Mouse (Mus musculus) cerebellum, adult 11-12 months (tissue): ENCODE results near the gene Shroom3.

ENCODE experiments used
- DNase-seq: peaks from one replicate; pipeline ENCODE4 v3.0.0; 2022

Gene Shroom3

GRCm38 (mm10) chr5:92810922-92811533 is 127.8 kb downstream of the Shroom3 start:
- DNase-seq, result no peak

GRCm38 (mm10) chr5:92811761-92812160 is 128.5 kb downstream of the Shroom3 start:
- DNase-seq, result no peak

- DNase-seq, result peak; percentile 18
Observed at GRCm38 (mm10) chr5:92812936-92813335, 129.7 kb downstream of the Shroom3 start.

GRCm38 (mm10) chr5:92813562-92813961 is 130.3 kb downstream of the Shroom3 start:
- DNase-seq, result no peak

GRCm38 (mm10) chr5:92814621-92815020 is 131.4 kb downstream of the Shroom3 start:
- no peak for DNase-seq

- no peak for DNase-seq
Observed at GRCm38 (mm10) chr5:92817122-92817822, 134.0 kb downstream of the Shroom3 start.

- DNase-seq, result no peak
Observed at GRCm38 (mm10) chr5:92821370-92821769, 138.1 kb downstream of the Shroom3 start.

- no peak for DNase-seq
Observed at GRCm38 (mm10) chr5:92823495-92823894, 140.3 kb downstream of the Shroom3 start.

GRCm38 (mm10) chr5:92824304-92825009 is 141.2 kb downstream of the Shroom3 start:
- no peak for DNase-seq

- DNase-seq, result no peak
Observed at GRCm38 (mm10) chr5:92830391-92830790, 147.2 kb downstream of the Shroom3 start.

GRCm38 (mm10) chr5:92834513-92834912 is 151.3 kb downstream of the Shroom3 start:
- DNase-seq, result no peak

- DNase-seq, result no peak
Observed at GRCm38 (mm10) chr5:92837311-92837710, 154.1 kb downstream of the Shroom3 start.

- DNase-seq, result no peak
Observed at GRCm38 (mm10) chr5:92838351-92838784, 155.1 kb downstream of the Shroom3 start.

- DNase-seq, result no peak
Observed at GRCm38 (mm10) chr5:92839314-92839713, 156.1 kb downstream of the Shroom3 start.

GRCm38 (mm10) chr5:92841474-92841873 is 158.2 kb downstream of the Shroom3 start:
- no peak for DNase-seq

- no peak for DNase-seq
Observed at GRCm38 (mm10) chr5:92842417-92842816, 159.2 kb downstream of the Shroom3 start.

GRCm38 (mm10) chr5:92842881-92843280 is 159.6 kb downstream of the Shroom3 start:
- DNase-seq, result no peak

- no peak for DNase-seq
Observed at GRCm38 (mm10) chr5:92843850-92844785, 160.9 kb downstream of the Shroom3 start.

- no peak for DNase-seq
Observed at GRCm38 (mm10) chr5:92849743-92850142, 166.5 kb downstream of the Shroom3 start.

GRCm38 (mm10) chr5:92850925-92851324 is 167.7 kb downstream of the Shroom3 start:
- DNase-seq, result no peak

- no peak for DNase-seq
Observed at GRCm38 (mm10) chr5:92854983-92855382, 171.7 kb downstream of the Shroom3 start.

- DNase-seq, result peak; percentile 31
Observed at GRCm38 (mm10) chr5:92856346-92856745, 173.1 kb downstream of the Shroom3 start.

GRCm38 (mm10) chr5:92857177-92857576 is 173.9 kb downstream of the Shroom3 start:
- peak; percentile 32 for DNase-seq
